Mouse (Mus musculus) ES-Bruce4 (cell line): ENCODE data around the gene Flvcr2.

Source experiments
- CTCF ChIP-seq: IDR thresholded peaks from one replicate; pipeline ENCODE4 v1.8.1; 2011; ENCODE audit warnings: low read depth, low read length
- EP300 ChIP-seq: IDR thresholded peaks from 2 replicates; pipeline ENCODE4 v1.6.1; 2011; ENCODE audit warnings: low read depth, low read length; ENCODE audit not compliant: insufficient read depth
- POLR2A ChIP-seq: IDR thresholded peaks from one replicate; pipeline ENCODE4 v1.8.1; 2011; ENCODE audit warnings: low read length; ENCODE audit not compliant: insufficient read depth

GRCm38 (mm10) chr12:85850661-85851060 lies 104.3 kb downstream of the Flvcr2 start:
- no peak for TF ChIP-seq EP300
- TF ChIP-seq POLR2A = no peak
- peak; percentile 20 for TF ChIP-seq CTCF
